Mouse (Mus musculus) heart, embryonic 14.5 days (tissue): Measurements from ENCODE around the gene Pvr. TPM values are rescaled to one million over a fixed set of nuclear protein-coding genes. Genes with fewer than 3 reads are reported as not detected.
A peak's percentile ranks its signal among the peaks of the same experiment; 100 is the strongest.

Source experiments
- ATAC-seq: fragments of 200-750 bp; cut with Nextera tagmentation; 2 replicates; pipeline ENCODE4 v1.8.0; 2017; ENCODE audit warnings: low read depth, moderate TSS enrichment; ENCODE audit not compliant: insufficient number of reproducible peaks, insufficient read depth, low FRiP score
- H3K27ac ChIP-seq, 2 experiments: fragments of 200-500 bp in 1 of 2; fragments of 300-500 bp in 1 of 2; sonication (generic) in 1 of 2; replicated peaks in 1 of 2; 2 replicates each; pipeline ENCODE4 v1.5.1; 2012 to 2014; ENCODE audit warnings: low read depth in 2 of 2, low read length in 2 of 2, control low read depth in 1 of 2, mild to moderate bottlenecking in 1 of 2, mixed read lengths in 1 of 2; ENCODE audit not compliant: control insufficient read depth in 1 of 2, insufficient read depth in 1 of 2
- H3K27me3 ChIP-seq: fragments of 300-500 bp; sonication (generic); 2 replicates; pipeline ENCODE4 v1.6.1; 2014; ENCODE audit warnings: mild to moderate bottlenecking, low read length, control low read depth; ENCODE audit not compliant: control insufficient read depth, insufficient read depth
- H3K36me3 ChIP-seq: fragments of 300-500 bp; sonication (generic); 2 replicates; pipeline ENCODE4 v1.6.1; 2014; ENCODE audit warnings: mild to moderate bottlenecking, control low read depth, low read length, mixed read lengths; ENCODE audit not compliant: control insufficient read depth, insufficient read depth
- H3K4me1 ChIP-seq, 2 experiments: fragments of 200-500 bp in 1 of 2; fragments of 300-500 bp in 1 of 2; sonication (generic) in 1 of 2; 2 replicates each; pipeline ENCODE4 v1.6.1; 2012 to 2014; ENCODE audit warnings: low read length in 2 of 2, control low read depth in 1 of 2, mixed read lengths in 1 of 2; ENCODE audit not compliant: control insufficient read depth in 2 of 2, insufficient read depth in 2 of 2
- H3K4me2 ChIP-seq: fragments of 300-500 bp; sonication (generic); 2 replicates; pipeline ENCODE4 v1.6.1; 2014; ENCODE audit warnings: mild to moderate bottlenecking, low read length
- H3K4me3 ChIP-seq, 2 experiments: fragments of 200-500 bp in 1 of 2; fragments of 300-500 bp in 1 of 2; sonication (generic) in 1 of 2; 2 replicates each; pipeline ENCODE4 v1.5.1; 2012 to 2014; ENCODE audit warnings: low read length in 2 of 2, mild to moderate bottlenecking in 2 of 2, control low read depth in 1 of 2, low read depth in 1 of 2, moderate library complexity in 1 of 2; ENCODE audit not compliant: control insufficient read depth in 1 of 2, insufficient read depth in 1 of 2
- H3K9ac ChIP-seq: fragments of 300-500 bp; sonication (generic); 2 replicates; pipeline ENCODE4 v1.6.1; 2014; ENCODE audit warnings: mild to moderate bottlenecking, low read length
- H3K9me3 ChIP-seq: fragments of 300-500 bp; sonication (generic); 2 replicates; pipeline ENCODE4 v1.6.1; 2016; ENCODE audit warnings: low read length, control low read depth; ENCODE audit not compliant: control insufficient read depth
- WGBS: fragments of 180-500 bp; shearing (Covaris S2); extraction: QIAGEN DNeasy Blood & Tissue Kit; methylation state at CpG from one replicate; pipeline ENCODE4 v1.1.7; 2014; 5-methylcytosine and 5-hydroxymethylcytosine counted together
- polyA plus RNA-seq: library from polyadenylated mRNA; unstranded; fragments of >200 nt; fragmentation: Nextera tagmentation; extraction: Ambion mirVana; gene quantifications from 2 replicates; pipeline ENCODE4 v1.2.1, GENCODE M21; 2014

The Pvr gene
- polyA plus RNA-seq, 1 experiment from 2014 or later: 12.7 TPM

- WGBS: 66% methylated on average over 7 of the region's 7 CpGs
- ATAC-seq: no peak
- Histone ChIP-seq H3K9me3 (no peaks in the 10 kb centered on the region), H3K36me3 (no peaks in the 10 kb centered on the region), H3K27ac (no peak within 1 kb of the TSS), H3K4me1 (no peaks in the 10 kb centered on the region), H3K9ac (no peak within 1 kb of the TSS), H3K4me3 (no peak within 1 kb of the TSS), H3K27me3 (no peaks in the 10 kb centered on the region), H3K4me2 (no peak within 1 kb of the TSS)
These were observed 33.1 kb downstream of the Pvr start, which contains the start of gene Ceacam19 for GRCm38 (mm10) chr7:19887849-19888248. TSS of gene Ceacam19 (minus strand) at chr7:19887965.

- WGBS: 70% methylated on average over 8 of the region's 8 CpGs
- H3K27ac ChIP-seq: no peak overlapping the region
- no peak overlapping the region for H3K9ac ChIP-seq
- no peak for ATAC-seq
- no peaks in the 10 kb centered on the region for H3K36me3 ChIP-seq
- H3K27me3 ChIP-seq: no peaks in the 10 kb centered on the region
- no peaks in the 10 kb centered on the region for H3K9me3 ChIP-seq
- H3K4me2 ChIP-seq: no peak overlapping the region
- no peak overlapping the region for H3K4me3 ChIP-seq
- no peaks in the 10 kb centered on the region for H3K4me1 ChIP-seq
These were observed 40.2 kb downstream of the Pvr start for GRCm38 (mm10) chr7:19880754-19881153.

- no peak overlapping the region for H3K4me3 ChIP-seq
- no peak overlapping the region for H3K9ac ChIP-seq
- H3K27me3 ChIP-seq: no peaks in the 10 kb centered on the region
- H3K4me1 ChIP-seq: peaks cover 0 to 1% of the 10 kb centered on the region in 2 experiments; a peak in 1 of 4 replicates
- WGBS: 47% methylated on average over 14 of the region's 14 CpGs
- no peak for ATAC-seq
- H3K9me3 ChIP-seq: no peaks in the 10 kb centered on the region
- no peak overlapping the region for H3K4me2 ChIP-seq
- H3K36me3 ChIP-seq: no peaks in the 10 kb centered on the region
- no peak overlapping the region for H3K27ac ChIP-seq
These were observed 44.1 kb downstream of the Pvr start for GRCm38 (mm10) chr7:19876781-19877425.

GRCm38 (mm10) chr7:19875948-19876682 is 44.8 kb downstream of the Pvr start:
- peaks cover under 1 to 3% of the 10 kb centered on the region in 2 experiments; a peak in 1 of 4 replicates for H3K4me1 ChIP-seq
- H3K9ac ChIP-seq: no peak overlapping the region
- no peak overlapping the region for H3K27ac ChIP-seq
- H3K9me3 ChIP-seq: no peaks in the 10 kb centered on the region
- H3K36me3 ChIP-seq: no peaks in the 10 kb centered on the region
- ATAC-seq: no peak
- no peak overlapping the region for H3K4me3 ChIP-seq
- H3K27me3 ChIP-seq: no peaks in the 10 kb centered on the region
- no peak overlapping the region for H3K4me2 ChIP-seq
- WGBS: 41% methylated on average over 13 of the region's 13 CpGs

GRCm38 (mm10) chr7:19871943-19872601 is 48.9 kb downstream of the Pvr start:
- no peak overlapping the region for H3K27ac ChIP-seq
- no peak overlapping the region for H3K4me2 ChIP-seq
- H3K9me3 ChIP-seq: no peaks in the 10 kb centered on the region
- H3K4me1 ChIP-seq: peaks cover 3 to 4% of the 10 kb centered on the region in 2 experiments; a peak in 1 of 4 replicates
- no peak overlapping the region for H3K4me3 ChIP-seq
- H3K36me3 ChIP-seq: no peaks in the 10 kb centered on the region
- H3K9ac ChIP-seq: no peak overlapping the region
- ATAC-seq: no peak
- WGBS: 28% methylated on average over 5 of the region's 5 CpGs
- H3K27me3 ChIP-seq: no peaks in the 10 kb centered on the region

GRCm38 (mm10) chr7:19871137-19871621 is 49.8 kb downstream of the Pvr start:
- H3K9ac ChIP-seq: no peak overlapping the region
- no peak overlapping the region for H3K4me2 ChIP-seq
- no peaks in the 10 kb centered on the region for H3K9me3 ChIP-seq
- H3K27ac ChIP-seq: no peak overlapping the region
- H3K27me3 ChIP-seq: no peaks in the 10 kb centered on the region
- H3K4me1 ChIP-seq: peaks cover 3 to 4% of the 10 kb centered on the region in 2 experiments; a peak in 1 of 4 replicates
- no peaks in the 10 kb centered on the region for H3K36me3 ChIP-seq
- WGBS: 51% methylated on average over 10 of the region's 10 CpGs
- no peak overlapping the region for H3K4me3 ChIP-seq
- ATAC-seq: 0 out of 2 replicates have a peak, but pooled peaks have one; percentile 14

- Histone ChIP-seq H3K27ac (no peak overlapping the region), H3K9ac (no peak overlapping the region), H3K4me1 (peaks cover 8 to 9% of the 10 kb centered on the region in 2 experiments; a peak in 3 of 4 replicates), H3K4me2 (no peak overlapping the region), H3K27me3 (no peaks in the 10 kb centered on the region), H3K9me3 (no peaks in the 10 kb centered on the region), H3K4me3 (no peak overlapping the region), H3K36me3 (no peaks in the 10 kb centered on the region)
- no peak for ATAC-seq
- WGBS: 79% methylated on average over 16 of the region's 16 CpGs
These were observed 53.1 kb downstream of the Pvr start for GRCm38 (mm10) chr7:19867751-19868399.
